Mouse (Mus musculus): ENCODE measurements around the gene Fam234a. TPM values are rescaled to one million over a fixed set of nuclear protein-coding genes. Genes with fewer than 3 reads are reported as not detected.
A peak's percentile ranks its signal among the peaks of the same experiment; 100 is the strongest.
"Not testable (repeated sequence)": the region's sequence is repeated elsewhere in the genome, so short reads cannot be mapped to it uniquely, and the experiment has no call there.

Gene Fam234a
- polyA plus RNA-seq, 1 experiment from 2014 or later = 46.1 TPM

DNA sequence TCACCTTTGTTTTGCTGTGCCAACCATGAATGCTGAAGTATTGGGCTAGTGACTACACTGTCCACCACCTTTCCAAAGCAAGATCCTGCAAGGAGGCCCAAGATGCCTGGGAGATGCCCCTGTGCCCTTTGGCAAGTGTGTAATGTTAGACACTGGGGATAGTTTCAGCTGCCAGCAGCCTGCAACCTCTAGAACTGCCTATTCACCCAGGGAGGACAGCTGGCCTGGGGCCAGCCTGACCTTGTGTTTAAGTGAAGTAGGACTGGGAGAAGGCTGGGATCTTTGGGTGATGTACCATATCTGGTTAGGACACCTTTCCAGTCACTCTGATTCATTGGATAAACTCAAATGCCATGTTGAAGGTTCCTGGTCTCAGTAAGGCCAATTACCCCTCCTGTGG, 42.0 kb downstream of the Fam234a start:
- Histone ChIP-seq H3K36me3 (peaks cover 12% of the 10 kb centered on the region; the same call in 1 of the 2 replicates), H3K4me3 (no peak overlapping the region), H3K9ac (no peak overlapping the region), H3K27me3 (replicated peaks) (peaks cover 71% of the 10 kb centered on the region), H3K27ac (ENCODE audit: poor library complexity, severe bottlenecking) (no peak overlapping the region), H3K9me3 (replicated peaks) (no peaks in the 10 kb centered on the region), H3K4me1 (replicated peaks) (peaks cover 15% of the 10 kb centered on the region), H3K4me2 (0 out of 2 replicates have a peak overlapping the region, but pooled peaks have one; percentile 98)
- no peak for ATAC-seq (ENCODE audit: insufficient number of reproducible peaks, low FRiP score)

DNA sequence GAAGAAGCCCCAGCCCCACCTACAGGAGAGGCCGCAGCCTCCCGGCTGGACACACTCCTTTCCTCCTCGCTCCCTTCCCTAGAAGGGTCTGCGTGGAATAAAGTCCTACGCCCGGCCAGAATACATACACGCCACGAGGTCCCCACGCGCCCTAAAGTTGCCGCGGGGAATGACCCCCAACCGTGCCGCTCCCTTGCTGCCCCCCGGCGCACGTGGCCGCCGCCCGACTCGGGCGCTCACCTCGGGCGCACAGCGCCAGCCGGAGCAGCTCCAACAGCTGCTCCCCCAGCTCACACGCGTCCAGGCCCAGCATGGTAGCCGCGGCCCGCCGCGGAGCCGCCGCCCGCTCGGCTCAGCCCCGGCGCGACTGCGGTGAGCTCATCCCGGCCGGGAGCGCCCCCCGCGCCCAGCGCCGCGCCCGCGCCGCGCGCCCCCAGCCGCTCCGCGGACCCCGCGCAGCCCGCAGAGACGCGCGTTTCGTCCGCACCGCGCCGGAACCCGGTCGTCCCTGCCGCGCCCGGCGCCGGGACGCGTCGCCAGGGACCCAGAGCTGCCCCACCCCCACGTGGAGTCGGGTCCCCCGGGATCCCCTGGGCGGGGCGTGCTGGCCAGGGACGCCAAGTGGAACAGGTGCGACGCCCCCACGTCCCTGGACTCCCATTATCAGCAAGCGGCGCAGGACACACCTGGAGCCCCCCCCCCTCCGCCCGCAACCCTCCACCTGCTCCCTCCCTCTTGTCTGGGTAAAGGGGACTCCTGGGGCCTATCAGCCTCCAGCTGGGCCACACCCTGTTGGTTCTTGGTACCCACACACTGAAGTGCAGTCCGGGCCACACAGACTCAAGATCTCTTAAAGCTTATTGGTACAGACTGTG, 43.0 kb downstream of the Fam234a start:
- Histone ChIP-seq H3K9me3 (replicated peaks) (no peaks in the 10 kb centered on the region), H3K36me3 (peaks cover 20% of the 10 kb centered on the region), H3K4me2 (peak overlapping the region; percentile 86), H3K27ac (ENCODE audit: poor library complexity, severe bottlenecking) (no peak overlapping the region), H3K4me3 (peak overlapping the region; percentile 63), H3K9ac (peak overlapping the region; percentile 58), H3K27me3 (replicated peaks) (peaks cover 71% of the 10 kb centered on the region), H3K4me1 (replicated peaks) (peaks cover 15% of the 10 kb centered on the region)
- ATAC-seq (ENCODE audit: insufficient number of reproducible peaks, low FRiP score) = peak; percentile 42; the same call in 1 of the 2 replicates
- 3% methylated on average over 92 of the region's 92 CpGs for WGBS

DNA sequence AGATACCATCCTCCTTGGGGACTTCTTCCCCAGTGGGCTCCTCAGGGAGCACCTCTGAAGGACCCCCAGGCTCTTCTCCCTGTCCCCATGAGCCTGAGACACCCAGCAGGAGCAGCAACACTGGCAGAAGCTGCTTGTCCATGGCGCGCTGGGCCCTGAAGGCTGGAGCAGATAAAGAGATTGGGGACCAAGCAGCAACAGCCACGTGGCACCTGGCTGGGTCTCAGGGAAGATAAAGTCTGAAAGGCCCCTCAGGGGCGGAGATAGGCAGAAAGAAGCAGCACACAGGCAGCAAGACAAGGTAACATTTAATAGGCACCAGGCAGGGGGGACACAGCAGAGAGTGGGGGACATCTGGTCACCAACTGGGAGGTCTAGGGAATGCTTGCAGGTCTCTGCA, 45.1 kb downstream of the Fam234a start, which contains the start of gene Pdia2:
Gene Pdia2 (minus strand): TSS at position 196 of the 400 bp plus-strand sequence.
- Histone ChIP-seq H3K36me3 (peaks cover 41% of the 10 kb centered on the region), H3K4me1 (replicated peaks) (peaks cover 15% of the 10 kb centered on the region), H3K9ac (no peak within 1 kb of the TSS), H3K4me2 (0 out of 2 replicates have a peak within 1 kb of the TSS, but pooled peaks have one; percentile 5), H3K27me3 (replicated peaks) (peaks cover 51% of the 10 kb centered on the region), H3K4me3 (no peak within 1 kb of the TSS), H3K27ac (ENCODE audit: poor library complexity, severe bottlenecking) (no peak within 1 kb of the TSS), H3K9me3 (replicated peaks) (no peaks in the 10 kb centered on the region)
- no peak for ATAC-seq (ENCODE audit: insufficient number of reproducible peaks, low FRiP score)
- WGBS = 56% methylated on average over 4 of the region's 4 CpGs

DNA sequence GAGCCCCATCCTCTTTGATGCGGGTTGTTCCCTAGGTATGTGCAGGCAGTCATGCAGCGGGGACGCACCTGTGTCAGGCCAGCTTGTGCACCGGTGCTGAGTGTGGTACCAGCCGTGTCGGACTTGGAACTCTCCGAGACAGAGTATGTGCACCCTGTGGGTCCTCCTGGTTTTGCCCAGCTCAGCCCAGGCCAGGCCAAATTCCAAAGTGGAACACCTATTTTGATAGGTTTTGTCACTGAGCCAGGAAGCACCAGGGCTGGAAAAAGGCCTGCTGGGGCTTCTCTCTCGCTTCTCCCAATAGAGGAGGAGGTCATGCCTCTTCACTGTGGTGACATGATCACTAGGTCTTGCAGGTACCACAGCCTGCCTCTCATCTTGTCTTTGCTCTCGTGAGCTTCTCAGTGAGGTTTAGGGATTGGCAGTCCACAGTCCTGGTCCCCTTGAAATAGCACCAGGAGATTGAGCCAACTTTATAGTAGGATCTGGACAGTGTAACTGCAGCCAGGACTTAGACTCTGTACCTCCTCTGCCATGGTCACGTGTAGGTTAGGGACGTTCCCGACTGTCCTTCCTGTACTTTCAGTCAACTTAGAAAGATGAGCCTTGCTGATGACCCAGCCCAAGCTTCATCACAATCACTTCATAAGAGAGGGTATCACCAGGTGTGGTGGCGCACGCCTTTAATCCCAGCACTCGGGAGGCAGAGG, 51.4 kb downstream of the Fam234a start:
- H3K36me3 ChIP-seq = peaks cover 94% of the 10 kb centered on the region
- H3K4me1 ChIP-seq (replicated peaks) = no peaks in the 10 kb centered on the region
- ATAC-seq (ENCODE audit: insufficient number of reproducible peaks, low FRiP score) = no peak

DNA sequence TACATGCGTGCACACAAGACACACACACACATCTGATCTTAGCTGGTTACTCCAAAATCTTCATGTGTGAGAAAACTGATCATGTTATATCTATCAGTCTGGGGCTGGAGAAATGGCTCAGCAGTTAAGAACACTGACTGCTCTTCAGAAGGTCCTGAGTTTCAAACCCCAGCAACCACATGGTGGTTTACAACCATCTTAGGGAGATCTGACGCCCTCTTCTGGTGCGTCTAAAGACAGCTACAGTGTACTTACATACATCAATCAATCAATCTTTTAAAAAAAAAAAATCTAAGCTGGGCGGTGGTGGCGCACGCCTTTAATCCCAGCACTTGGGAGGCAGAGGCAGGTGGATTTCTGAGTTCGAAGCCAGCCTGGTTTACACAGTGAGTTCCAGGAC, 52.6 kb downstream of the Fam234a start:
- H3K4me3 ChIP-seq; ATAC-seq (ENCODE audit: insufficient number of reproducible peaks, low FRiP score); H3K27me3 ChIP-seq (replicated peaks); H3K4me2 ChIP-seq; H3K4me1 ChIP-seq (replicated peaks); H3K27ac ChIP-seq (ENCODE audit: poor library complexity, severe bottlenecking); H3K9ac ChIP-seq; H3K9me3 ChIP-seq (replicated peaks): not testable (repeated sequence)
- peaks cover 93% of the 10 kb centered on the region for H3K36me3 ChIP-seq
- WGBS = 89% methylated on average over 7 of the region's 7 CpGs

More for the DNA sequence above, 51.4 kb downstream of the Fam234a start:
- H3K4me2 ChIP-seq = no peak overlapping the region
- H3K4me3 ChIP-seq = no peak overlapping the region
- no peak overlapping the region for H3K27ac ChIP-seq (ENCODE audit: poor library complexity, severe bottlenecking)
- WGBS = 95% methylated on average over 15 of the region's 15 CpGs
- no peaks in the 10 kb centered on the region for H3K9me3 ChIP-seq (replicated peaks)
- no peak overlapping the region for H3K9ac ChIP-seq
- H3K27me3 ChIP-seq (replicated peaks) = no peaks in the 10 kb centered on the region

DNA sequence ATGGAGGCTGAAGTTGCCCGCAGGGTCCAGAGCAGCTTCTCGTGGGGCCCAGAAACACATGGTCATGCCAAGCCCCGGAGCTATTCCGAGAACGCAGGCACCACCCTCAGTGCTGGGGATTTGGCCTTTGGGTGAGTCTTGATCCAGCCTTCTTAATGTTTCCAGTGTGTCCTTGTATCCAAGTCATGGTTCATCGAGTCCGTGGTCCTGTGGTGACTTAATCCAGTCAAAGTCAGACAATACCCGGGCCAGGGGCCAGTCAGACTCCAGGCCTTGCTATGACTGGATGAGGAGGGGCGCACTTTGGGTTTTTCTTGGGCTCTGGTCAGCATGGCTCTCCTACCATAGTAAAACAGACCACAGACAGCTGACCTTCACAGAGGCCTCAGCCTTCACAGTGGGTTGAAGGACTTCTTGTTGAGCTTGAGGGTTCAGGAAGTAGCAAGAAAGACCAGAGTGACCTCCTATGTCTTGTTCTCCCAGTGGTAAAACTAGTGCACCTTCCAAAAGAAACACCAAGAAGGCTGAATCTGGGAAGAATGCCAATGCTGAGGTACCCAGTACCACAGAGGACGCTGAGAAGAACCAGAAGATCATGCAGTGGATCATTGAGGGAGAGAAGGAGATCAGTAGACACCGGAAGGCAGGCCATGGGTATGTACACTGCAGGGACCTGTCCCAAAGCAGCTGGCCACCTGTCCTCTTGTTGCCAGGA, 55.8 kb downstream of the Fam234a start:
- Histone ChIP-seq H3K27me3 (replicated peaks) (no peaks in the 10 kb centered on the region), H3K4me3 (no peak overlapping the region), H3K36me3 (peaks cover 92% of the 10 kb centered on the region), H3K9ac (no peak overlapping the region), H3K4me1 (replicated peaks) (no peaks in the 10 kb centered on the region), H3K27ac (ENCODE audit: poor library complexity, severe bottlenecking) (no peak overlapping the region), H3K9me3 (replicated peaks) (no peaks in the 10 kb centered on the region), H3K4me2 (no peak overlapping the region)
- 93% methylated on average over 11 of the region's 11 CpGs for WGBS
- ATAC-seq (ENCODE audit: insufficient number of reproducible peaks, low FRiP score) = no peak

DNA sequence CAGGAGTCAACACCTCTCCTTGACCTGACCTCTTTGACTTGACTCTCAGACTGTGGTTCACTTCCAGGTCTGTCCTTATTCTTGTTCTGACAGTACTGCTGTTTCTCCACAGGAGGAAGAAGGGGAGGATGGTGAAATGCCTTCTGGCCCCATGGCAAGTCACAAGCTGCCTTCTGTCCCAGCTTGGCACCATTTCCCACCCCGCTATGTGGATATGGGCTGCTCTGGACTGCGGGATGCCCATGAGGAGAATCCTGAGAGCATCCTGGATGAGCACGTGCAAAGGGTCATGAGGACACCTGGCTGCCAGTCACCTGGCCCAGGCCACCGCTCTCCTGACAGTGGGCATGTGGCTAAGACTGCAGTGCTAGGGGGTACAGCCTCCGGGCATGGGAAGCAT, 56.5 kb downstream of the Fam234a start:
- Histone ChIP-seq H3K9me3 (replicated peaks) (no peaks in the 10 kb centered on the region), H3K4me1 (replicated peaks) (no peaks in the 10 kb centered on the region), H3K4me2 (no peak overlapping the region), H3K36me3 (peaks cover 92% of the 10 kb centered on the region), H3K4me3 (no peak overlapping the region), H3K9ac (no peak overlapping the region), H3K27ac (ENCODE audit: poor library complexity, severe bottlenecking) (no peak overlapping the region), H3K27me3 (replicated peaks) (no peaks in the 10 kb centered on the region)
- 95% methylated on average over 5 of the region's 5 CpGs for whole genome bisulfite sequencing
- ATAC-seq (ENCODE audit: insufficient number of reproducible peaks, low FRiP score) = no peak

DNA sequence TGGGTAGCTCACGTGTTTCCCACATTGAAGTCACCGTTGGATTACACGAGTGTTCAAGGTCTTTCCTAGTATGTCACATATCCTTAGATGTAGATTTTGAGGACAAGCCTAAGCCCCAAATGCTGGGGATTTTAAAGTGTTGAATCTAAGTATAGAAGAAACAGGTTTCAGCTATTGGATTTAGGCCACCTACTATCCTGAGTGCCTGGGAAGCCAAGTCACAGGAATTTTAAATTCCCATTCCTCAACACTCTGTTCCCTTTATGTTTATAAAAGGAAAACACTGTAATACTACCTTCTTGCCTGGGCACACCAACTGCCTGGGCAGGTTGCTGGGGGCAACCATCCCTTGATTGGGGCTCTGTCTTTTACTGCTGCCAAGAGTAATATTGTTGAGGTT, 62.9 kb downstream of the Fam234a start:
- H3K27me3 ChIP-seq (replicated peaks) = no peaks in the 10 kb centered on the region
- H3K4me2 ChIP-seq = no peak overlapping the region
- no peak overlapping the region for H3K27ac ChIP-seq (ENCODE audit: poor library complexity, severe bottlenecking)
- H3K4me1 ChIP-seq (replicated peaks) = no peaks in the 10 kb centered on the region
- WGBS = 94% methylated on average over 3 of the region's 3 CpGs
- H3K9ac ChIP-seq = no peak overlapping the region
- no peak for ATAC-seq (ENCODE audit: insufficient number of reproducible peaks, low FRiP score)
- peaks cover 57% of the 10 kb centered on the region for H3K36me3 ChIP-seq
- H3K4me3 ChIP-seq = no peak overlapping the region
- H3K9me3 ChIP-seq (replicated peaks) = no peaks in the 10 kb centered on the region

DNA sequence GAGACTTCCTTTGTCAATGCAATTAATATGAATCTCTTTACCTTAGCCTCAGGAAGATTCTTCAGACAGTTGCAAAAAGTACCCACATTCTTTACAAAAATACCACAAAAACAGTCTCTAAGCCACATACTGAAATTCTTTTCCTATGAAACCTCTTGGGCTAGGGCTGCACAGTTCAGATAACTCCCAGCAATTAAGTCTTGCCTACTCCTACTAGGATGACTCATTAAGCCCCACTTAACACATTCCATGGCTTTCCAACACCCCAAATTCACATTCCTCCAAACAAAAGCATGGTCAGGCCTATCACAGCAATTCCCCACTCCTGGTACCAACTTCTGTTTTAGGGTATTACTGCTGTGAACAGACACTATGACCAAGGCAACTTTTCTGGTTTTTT, 65.4 kb downstream of the Fam234a start:
- no peaks in the 10 kb centered on the region for H3K4me1 ChIP-seq (replicated peaks)
- H3K9me3 ChIP-seq (replicated peaks) = no peaks in the 10 kb centered on the region
- ATAC-seq (ENCODE audit: insufficient number of reproducible peaks, low FRiP score) = no peak
- no peaks in the 10 kb centered on the region for H3K27me3 ChIP-seq (replicated peaks)
- no peak overlapping the region for H3K4me2 ChIP-seq
- no peak overlapping the region for H3K9ac ChIP-seq
- no peak overlapping the region for H3K4me3 ChIP-seq
- no peak overlapping the region for H3K27ac ChIP-seq (ENCODE audit: poor library complexity, severe bottlenecking)
- peaks cover 50% of the 10 kb centered on the region for H3K36me3 ChIP-seq

DNA sequence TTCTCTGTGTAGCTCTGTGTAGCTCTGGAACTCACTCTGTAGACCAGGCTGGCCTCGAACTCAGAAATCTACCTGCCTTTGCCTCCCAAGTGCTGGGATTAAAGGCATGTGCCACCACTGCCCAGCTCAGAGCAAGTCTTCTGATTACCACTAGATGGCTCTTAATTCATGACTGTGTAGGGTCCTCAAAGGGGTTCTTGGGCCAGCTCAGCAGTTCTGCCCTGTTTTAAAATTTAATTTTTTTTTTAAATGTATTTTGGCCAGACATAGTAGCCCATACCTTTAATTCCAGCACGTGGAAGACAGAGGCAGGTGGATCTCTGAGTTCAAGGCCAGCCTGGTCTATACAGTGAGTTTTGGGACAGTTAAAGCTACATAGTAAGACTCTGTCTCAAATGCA, 68.8 kb downstream of the Fam234a start:
- not testable (repeated sequence) for H3K9me3 ChIP-seq (replicated peaks); ATAC-seq (ENCODE audit: insufficient number of reproducible peaks, low FRiP score); H3K4me3 ChIP-seq; H3K27ac ChIP-seq (ENCODE audit: poor library complexity, severe bottlenecking); H3K27me3 ChIP-seq (replicated peaks); H3K9ac ChIP-seq; H3K4me2 ChIP-seq; H3K4me1 ChIP-seq (replicated peaks)
- peaks cover 37% of the 10 kb centered on the region for H3K36me3 ChIP-seq
- 82% methylated on average over 2 of the region's 2 CpGs for WGBS

DNA sequence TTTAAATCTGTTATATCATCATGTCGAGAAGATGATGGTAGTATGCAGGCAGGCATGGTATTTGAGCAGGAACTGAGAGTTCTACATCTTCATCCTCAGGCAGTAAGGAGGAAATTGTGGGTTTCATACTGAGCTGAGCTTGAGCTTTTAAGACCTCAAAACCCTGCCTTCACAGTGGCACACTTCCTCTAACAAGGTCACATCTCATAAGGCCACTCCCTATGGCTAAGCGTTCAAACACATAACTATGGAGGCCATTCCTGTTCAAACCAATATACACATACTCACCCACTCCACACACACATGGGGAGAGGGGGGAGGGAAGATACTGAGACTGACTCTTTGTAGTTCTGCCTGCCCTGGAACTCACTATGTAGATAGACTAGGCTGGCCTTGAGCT, 76.0 kb downstream of the Fam234a start:
- Histone ChIP-seq H3K36me3 (0 out of 2 replicates have a peak, but pooled peaks cover 2% of the 10 kb centered on the region), H3K4me3 (no peak overlapping the region), H3K4me1 (replicated peaks) (no peaks in the 10 kb centered on the region; the same call in none of the 2 replicates), H3K27ac (ENCODE audit: poor library complexity, severe bottlenecking) (no peak overlapping the region), H3K9me3 (replicated peaks) (no peaks in the 10 kb centered on the region), H3K9ac (no peak overlapping the region), H3K4me2 (no peak overlapping the region), H3K27me3 (replicated peaks) (no peaks in the 10 kb centered on the region)
- 85% methylated on average over 2 of the region's 2 CpGs for WGBS
- ATAC-seq (ENCODE audit: insufficient number of reproducible peaks, low FRiP score) = no peak
